Mouse (Mus musculus) skeletal muscle tissue, adult 2 months (tissue): Measurements from ENCODE around the gene Atxn7l3.

ENCODE experiments used
- DNase-seq: peaks from one replicate; pipeline ENCODE4 v3.0.0-alpha.2; 2012; ENCODE audit warnings: low read depth, low spot score

Gene Atxn7l3

GRCm38 (mm10) chr11:102296491-102297472, at the start of gene Atxn7l3:
Gene Atxn7l3, minus strand, starts transcription at chr11:102296631.
- DNase-seq, result peak; percentile 97

GRCm38 (mm10) chr11:102344458-102344857, 48.0 kb upstream of the Atxn7l3 start:
- no peak for DNase-seq

- no peak for DNase-seq
These were observed 46.3 kb upstream of the Atxn7l3 start for GRCm38 (mm10) chr11:102342742-102343141.

GRCm38 (mm10) chr11:102341101-102341500, 44.7 kb upstream of the Atxn7l3 start:
- DNase-seq, result no peak

- no peak for DNase-seq
These were observed 43.2 kb upstream of the Atxn7l3 start for GRCm38 (mm10) chr11:102339624-102340023.

GRCm38 (mm10) chr11:102339195-102339594, 42.8 kb upstream of the Atxn7l3 start:
- DNase-seq, result no peak

GRCm38 (mm10) chr11:102338561-102338960, 42.1 kb upstream of the Atxn7l3 start:
- DNase-seq, result peak; percentile 63

- DNase-seq, result no peak
These were observed 41.5 kb upstream of the Atxn7l3 start for GRCm38 (mm10) chr11:102337921-102338320.

GRCm38 (mm10) chr11:102336191-102336590, 39.8 kb upstream of the Atxn7l3 start:
- DNase-seq, result no peak

GRCm38 (mm10) chr11:102334973-102335700, 38.7 kb upstream of the Atxn7l3 start:
- DNase-seq, result peak; percentile 33

- no peak for DNase-seq
These were observed 37.6 kb upstream of the Atxn7l3 start for GRCm38 (mm10) chr11:102334010-102334409.

GRCm38 (mm10) chr11:102333061-102333460, 36.6 kb upstream of the Atxn7l3 start:
- no peak for DNase-seq

- no peak for DNase-seq
These were observed 35.4 kb upstream of the Atxn7l3 start for GRCm38 (mm10) chr11:102331806-102332205.

GRCm38 (mm10) chr11:102330039-102330438, 33.6 kb upstream of the Atxn7l3 start:
- no peak for DNase-seq

- DNase-seq, result no peak
These were observed 33.1 kb upstream of the Atxn7l3 start for GRCm38 (mm10) chr11:102329518-102329917.

GRCm38 (mm10) chr11:102327839-102328238, 31.4 kb upstream of the Atxn7l3 start:
- DNase-seq, result no peak

GRCm38 (mm10) chr11:102327250-102327649, 30.8 kb upstream of the Atxn7l3 start:
- DNase-seq, result peak; percentile 65

- DNase-seq, result no peak
These were observed 27.1 kb upstream of the Atxn7l3 start for GRCm38 (mm10) chr11:102323516-102323915.

GRCm38 (mm10) chr11:102321931-102322330, 25.5 kb upstream of the Atxn7l3 start:
- DNase-seq, result no peak

GRCm38 (mm10) chr11:102320686-102321005, 24.2 kb upstream of the Atxn7l3 start:
- peak; percentile 91 for DNase-seq

GRCm38 (mm10) chr11:102319941-102320685, 23.7 kb upstream of the Atxn7l3 start:
- DNase-seq, result peak; percentile 91

GRCm38 (mm10) chr11:102319410-102319792, 23.0 kb upstream of the Atxn7l3 start, which contains the start of gene Ubtf:
Gene Ubtf, minus strand, starts transcription at chr11:102319742.
- DNase-seq, result peak; percentile 90
